Mouse (Mus musculus): Measurements from ENCODE around the gene Trex2. TPM values are rescaled to one million over a fixed set of nuclear protein-coding genes. Genes with fewer than 3 reads are reported as not detected.
"Not testable (repeated sequence)": the region's sequence is repeated elsewhere in the genome, so short reads cannot be mapped to it uniquely, and the experiment has no call there.

The Trex2 gene
- polyA plus RNA-seq, 1 experiment from 2014 or later = not detected

GRCm38 (mm10) chrX:73410880-73411517 is 24.1 kb downstream of the Trex2 start, which contains the start of gene Zfp92:
Gene Zfp92, plus strand, starts transcription at chrX:73411096.
- H3K9ac ChIP-seq = no peak within 1 kb of the TSS
- WGBS = 18% methylated on average over 20 of the region's 20 CpGs
- no peak within 1 kb of the TSS for H3K27ac ChIP-seq

GRCm38 (mm10) chrX:73401616-73402015 is 33.5 kb downstream of the Trex2 start:
- WGBS = 88% methylated on average over 12 of the region's 12 CpGs
- Histone ChIP-seq H3K4me1 (no peaks in the 10 kb centered on the region), H3K27ac (no peak overlapping the region), H3K27me3 (no peaks in the 10 kb centered on the region), H3K4me3 (no peak overlapping the region), H3K36me3 (no peaks in the 10 kb centered on the region), H3K9me3 (no peaks in the 10 kb centered on the region), H3K9ac (no peak overlapping the region), H3K4me2 (no peak overlapping the region)
- no peak for ATAC-seq (ENCODE audit: borderline replicate concordance, extremely low read depth, low FRiP score, low TSS enrichment)

More at GRCm38 (mm10) chrX:73410880-73411517, 24.1 kb downstream of the Trex2 start, which contains the start of gene Zfp92:
- no peaks in the 10 kb centered on the region for H3K9me3 ChIP-seq
- ATAC-seq (ENCODE audit: borderline replicate concordance, extremely low read depth, low FRiP score, low TSS enrichment) = no peak
- H3K36me3 ChIP-seq = no peaks in the 10 kb centered on the region
- peaks cover 8% of the 10 kb centered on the region for H3K27me3 ChIP-seq
- H3K4me3 ChIP-seq = peak within 1 kb of the TSS; percentile 24
- H3K4me1 ChIP-seq = no peaks in the 10 kb centered on the region
- H3K4me2 ChIP-seq = peak within 1 kb of the TSS; percentile 49

GRCm38 (mm10) chrX:73400951-73401350 is 34.2 kb downstream of the Trex2 start:
- Histone ChIP-seq H3K9me3 (no peaks in the 10 kb centered on the region), H3K27me3 (no peaks in the 10 kb centered on the region), H3K4me3 (no peak overlapping the region), H3K4me1 (no peaks in the 10 kb centered on the region), H3K4me2 (no peak overlapping the region), H3K9ac (no peak overlapping the region), H3K27ac (no peak overlapping the region), H3K36me3 (no peaks in the 10 kb centered on the region)
- 82% methylated on average over 20 of the region's 20 CpGs for WGBS
- ATAC-seq (ENCODE audit: borderline replicate concordance, extremely low read depth, low FRiP score, low TSS enrichment) = no peak

- not testable (repeated sequence) for H3K27me3 ChIP-seq; H3K27ac ChIP-seq; H3K36me3 ChIP-seq; ATAC-seq (ENCODE audit: borderline replicate concordance, extremely low read depth, low FRiP score, low TSS enrichment); H3K4me1 ChIP-seq; H3K4me2 ChIP-seq; H3K9me3 ChIP-seq; H3K9ac ChIP-seq; H3K4me3 ChIP-seq
- 91% methylated on average over 2 of the region's 2 CpGs for WGBS
Observed at GRCm38 (mm10) chrX:73398636-73399035, 36.5 kb downstream of the Trex2 start, which contains the start of gene Gm18336. Gene Gm18336, minus strand, starts transcription at chrX:73398736.

- Histone ChIP-seq H3K4me3 (no peak overlapping the region), H3K4me2 (no peak overlapping the region), H3K4me1 (no peaks in the 10 kb centered on the region), H3K27ac (no peak overlapping the region), H3K36me3 (no peaks in the 10 kb centered on the region), H3K9ac (no peak overlapping the region), H3K9me3 (no peaks in the 10 kb centered on the region), H3K27me3 (no peaks in the 10 kb centered on the region)
- ATAC-seq (ENCODE audit: borderline replicate concordance, extremely low read depth, low FRiP score, low TSS enrichment) = no peak
- WGBS = 75% methylated on average over 1 of the region's 1 CpGs
Observed at GRCm38 (mm10) chrX:73396446-73396845, 38.7 kb downstream of the Trex2 start.

GRCm38 (mm10) chrX:73391481-73391880 is 43.7 kb downstream of the Trex2 start:
- no peak overlapping the region for H3K4me3 ChIP-seq
- no peak overlapping the region for H3K9ac ChIP-seq
- no peak overlapping the region for H3K4me2 ChIP-seq
- no peak overlapping the region for H3K27ac ChIP-seq
- no peaks in the 10 kb centered on the region for H3K27me3 ChIP-seq
- H3K9me3 ChIP-seq = no peaks in the 10 kb centered on the region
- WGBS = 65% methylated on average over 4 of the region's 4 CpGs
- no peak for ATAC-seq (ENCODE audit: borderline replicate concordance, extremely low read depth, low FRiP score, low TSS enrichment)
- H3K4me1 ChIP-seq = no peaks in the 10 kb centered on the region
- no peaks in the 10 kb centered on the region for H3K36me3 ChIP-seq

- no peaks in the 10 kb centered on the region for H3K9me3 ChIP-seq
- no peak overlapping the region for H3K4me2 ChIP-seq
- 19% methylated on average over 1 of the region's 1 CpGs for WGBS
- no peaks in the 10 kb centered on the region for H3K27me3 ChIP-seq
- ATAC-seq (ENCODE audit: borderline replicate concordance, extremely low read depth, low FRiP score, low TSS enrichment) = no peak
- H3K27ac ChIP-seq = no peak overlapping the region
- H3K4me3 ChIP-seq = no peak overlapping the region
- H3K9ac ChIP-seq = no peak overlapping the region
- H3K4me1 ChIP-seq = no peaks in the 10 kb centered on the region
- no peaks in the 10 kb centered on the region for H3K36me3 ChIP-seq
Observed at GRCm38 (mm10) chrX:73384924-73385323, 50.2 kb downstream of the Trex2 start.

GRCm38 (mm10) chrX:73384419-73384818 is 50.7 kb downstream of the Trex2 start:
- WGBS = 60% methylated on average over 6 of the region's 6 CpGs
- H3K9ac ChIP-seq = no peak overlapping the region
- H3K27ac ChIP-seq = no peak overlapping the region
- no peak for ATAC-seq (ENCODE audit: borderline replicate concordance, extremely low read depth, low FRiP score, low TSS enrichment)
- no peaks in the 10 kb centered on the region for H3K9me3 ChIP-seq
- no peak overlapping the region for H3K4me2 ChIP-seq
- H3K4me3 ChIP-seq = no peak overlapping the region
- no peaks in the 10 kb centered on the region for H3K36me3 ChIP-seq
- H3K27me3 ChIP-seq = no peaks in the 10 kb centered on the region
- no peaks in the 10 kb centered on the region for H3K4me1 ChIP-seq

Other genes starting within 250 kb of the Trex2 start
- gene Xlr3b, start 243.1 kb downstream of the Trex2 start, polyA plus RNA-seq (2015; fragmentation: Nextera tagmentation; extraction: Ambion mirVana) = 9.5 and 10.6 TPM in 2 replicates
- gene Xlr4b, start 221.0 kb downstream of the Trex2 start, polyA plus RNA-seq (2015; fragmentation: Nextera tagmentation; extraction: Ambion mirVana) = 0.48 and 1.2 TPM in 2 replicates
- gene F8a, start 207.1 kb downstream of the Trex2 start, polyA plus RNA-seq (2015; fragmentation: Nextera tagmentation; extraction: Ambion mirVana) = 11.7 and 11.9 TPM in 2 replicates
- gene Xlr4c, start 192.2 kb downstream of the Trex2 start, polyA plus RNA-seq (2015; fragmentation: Nextera tagmentation; extraction: Ambion mirVana) = 0.98 TPM in 1 of 2 replicates, not detected in the other
- gene Xlr3c, start 170.0 kb downstream of the Trex2 start, polyA plus RNA-seq (2015; fragmentation: Nextera tagmentation; extraction: Ambion mirVana) = not detected in 2 replicates
- gene Xlr5a, start 142.4 kb downstream of the Trex2 start, polyA plus RNA-seq (2015; fragmentation: Nextera tagmentation; extraction: Ambion mirVana) = 0.17 TPM in 1 of 2 replicates, not detected in the other
- not detected in 2 replicates for gene Xlr5c, start 142.4 kb downstream of the Trex2 start, polyA plus RNA-seq (2015; fragmentation: Nextera tagmentation; extraction: Ambion mirVana)
- gene Gm45015, start 98.5 kb downstream of the Trex2 start, polyA plus RNA-seq (2015; fragmentation: Nextera tagmentation; extraction: Ambion mirVana) = not detected in 2 replicates
- 13.3 and 13.5 TPM in 2 replicates for gene Zfp275, start 92.7 kb downstream of the Trex2 start, polyA plus RNA-seq (2015; fragmentation: Nextera tagmentation; extraction: Ambion mirVana)
- not detected in 2 replicates for gene Gm18336, start 36.6 kb downstream of the Trex2 start, polyA plus RNA-seq (2015; fragmentation: Nextera tagmentation; extraction: Ambion mirVana)
- gene Zfp92, start 24.2 kb downstream of the Trex2 start, polyA plus RNA-seq (2015; fragmentation: Nextera tagmentation; extraction: Ambion mirVana) = 0.09 and 0.19 TPM in 2 replicates
- 64.4 and 66.9 TPM in 2 replicates for gene Haus7, start 23.7 kb upstream of the Trex2 start, polyA plus RNA-seq (2015; fragmentation: Nextera tagmentation; extraction: Ambion mirVana)
- gene Bgn, start 48.3 kb upstream of the Trex2 start, polyA plus RNA-seq (2015; fragmentation: Nextera tagmentation; extraction: Ambion mirVana) = 155 and 183 TPM in 2 replicates
- 0.09 and 0.13 TPM in 2 replicates for gene Atp2b3, start 67.7 kb upstream of the Trex2 start, polyA plus RNA-seq (2015; fragmentation: Nextera tagmentation; extraction: Ambion mirVana)
- 11.1 and 13.0 TPM in 2 replicates for gene Dusp9, start 204.1 kb upstream of the Trex2 start, polyA plus RNA-seq (2015; fragmentation: Nextera tagmentation; extraction: Ambion mirVana)
- gene Pnck, start 224.8 kb upstream of the Trex2 start, polyA plus RNA-seq (2015; fragmentation: Nextera tagmentation; extraction: Ambion mirVana) = 15.7 and 16.1 TPM in 2 replicates
- 6.2 and 6.6 TPM in 2 replicates for gene Slc6a8, start 237.8 kb upstream of the Trex2 start, polyA plus RNA-seq (2015; fragmentation: Nextera tagmentation; extraction: Ambion mirVana)